Mouse (Mus musculus): ENCODE measurements around the gene Gm21190. TPM values are rescaled to one million over a fixed set of nuclear protein-coding genes. Genes with fewer than 3 reads are reported as not detected.
"Not testable (repeated sequence)": the region's sequence is repeated elsewhere in the genome, so short reads cannot be mapped to it uniquely, and the experiment has no call there.

Gm21190 gene
- polyA plus RNA-seq, 1 experiment from 2014 or later = not detected

GRCm38 (mm10) chr5:15509911-15510310 lies 19.1 kb downstream of the Gm21190 start:
- peaks cover 14% of the 10 kb centered on the region for H3K9me3 ChIP-seq (replicated peaks)
- not testable (repeated sequence) for H3K4me2 ChIP-seq; H3K9ac ChIP-seq; H3K4me3 ChIP-seq; H3K27ac ChIP-seq; H3K4me1 ChIP-seq; H3K36me3 ChIP-seq; H3K27me3 ChIP-seq (replicated peaks)
- ATAC-seq = peak; percentile 58; the same call in 1 of the 2 replicates
- WGBS (ENCODE audit: insufficient replicate concordance) = 56% methylated on average over 1 of the region's 1 CpGs

- H3K4me1 ChIP-seq; H3K9ac ChIP-seq; H3K36me3 ChIP-seq; H3K27ac ChIP-seq; H3K4me3 ChIP-seq; H3K27me3 ChIP-seq (replicated peaks); H3K4me2 ChIP-seq: not testable (repeated sequence)
- ATAC-seq = peak; percentile 37; the same call in 1 of the 2 replicates
- 50% methylated on average over 6 of the region's 6 CpGs for WGBS (ENCODE audit: insufficient replicate concordance)
- H3K9me3 ChIP-seq (replicated peaks) = peaks cover 14% of the 10 kb centered on the region
Measured at GRCm38 (mm10) chr5:15508460-15509451, 20.3 kb downstream of the Gm21190 start.

GRCm38 (mm10) chr5:15507757-15508459 lies 21.1 kb downstream of the Gm21190 start:
- H3K4me2 ChIP-seq; H3K4me3 ChIP-seq; H3K27ac ChIP-seq; H3K36me3 ChIP-seq; H3K27me3 ChIP-seq (replicated peaks); H3K4me1 ChIP-seq; H3K9ac ChIP-seq: not testable (repeated sequence)
- H3K9me3 ChIP-seq (replicated peaks) = peaks cover 14% of the 10 kb centered on the region
- 48% methylated on average over 6 of the region's 6 CpGs for WGBS (ENCODE audit: insufficient replicate concordance)
- peak; percentile 69 for ATAC-seq

GRCm38 (mm10) chr5:15507309-15507619 lies 21.8 kb downstream of the Gm21190 start:
- H3K27me3 ChIP-seq (replicated peaks) = no peaks in the 10 kb centered on the region
- H3K9me3 ChIP-seq (replicated peaks) = peaks cover 12% of the 10 kb centered on the region
- 0 out of 2 replicates have a peak, but pooled peaks have one; percentile 4 for ATAC-seq
- H3K4me2 ChIP-seq = no peak overlapping the region
- no peak overlapping the region for H3K9ac ChIP-seq
- WGBS (ENCODE audit: insufficient replicate concordance) = 65% methylated on average over 3 of the region's 3 CpGs
- H3K27ac ChIP-seq = no peak overlapping the region
- no peak overlapping the region for H3K4me3 ChIP-seq
- H3K4me1 ChIP-seq = no peaks in the 10 kb centered on the region
- H3K36me3 ChIP-seq = no peaks in the 10 kb centered on the region

- H3K27ac ChIP-seq = no peak overlapping the region
- peaks cover 9% of the 10 kb centered on the region for H3K9me3 ChIP-seq (replicated peaks)
- H3K4me3 ChIP-seq = no peak overlapping the region
- H3K27me3 ChIP-seq (replicated peaks) = no peaks in the 10 kb centered on the region
- WGBS (ENCODE audit: insufficient replicate concordance) = 39% methylated on average over 16 of the region's 16 CpGs
- H3K4me2 ChIP-seq = no peak overlapping the region
- peak; percentile 35; the same call in 1 of the 2 replicates for ATAC-seq
- no peaks in the 10 kb centered on the region for H3K36me3 ChIP-seq
- H3K4me1 ChIP-seq = no peaks in the 10 kb centered on the region
- no peak overlapping the region for H3K9ac ChIP-seq
Measured at GRCm38 (mm10) chr5:15506575-15507308, 22.3 kb downstream of the Gm21190 start.

- H3K9ac ChIP-seq; H3K36me3 ChIP-seq; H3K4me3 ChIP-seq; H3K4me1 ChIP-seq; H3K4me2 ChIP-seq; H3K27me3 ChIP-seq (replicated peaks); H3K27ac ChIP-seq: not testable (repeated sequence)
- peak; percentile 75 for ATAC-seq
- H3K9me3 ChIP-seq (replicated peaks) = peaks cover 18% of the 10 kb centered on the region
- WGBS (ENCODE audit: insufficient replicate concordance) = 23% methylated on average over 5 of the region's 5 CpGs
Measured at GRCm38 (mm10) chr5:15498774-15499400, 30.1 kb downstream of the Gm21190 start.

GRCm38 (mm10) chr5:15498350-15498749 lies 30.7 kb downstream of the Gm21190 start:
- not testable (repeated sequence) for H3K27ac ChIP-seq; H3K4me2 ChIP-seq; H3K4me1 ChIP-seq; H3K27me3 ChIP-seq (replicated peaks); H3K9ac ChIP-seq; ATAC-seq; H3K4me3 ChIP-seq; H3K36me3 ChIP-seq
- H3K9me3 ChIP-seq (replicated peaks) = peaks cover 18% of the 10 kb centered on the region
- WGBS (ENCODE audit: insufficient replicate concordance) = 52% methylated on average over 3 of the region's 3 CpGs

GRCm38 (mm10) chr5:15490934-15491333 lies 38.1 kb downstream of the Gm21190 start:
- not testable (repeated sequence) for H3K4me2 ChIP-seq; H3K9ac ChIP-seq; H3K27ac ChIP-seq; H3K4me3 ChIP-seq; ATAC-seq; H3K36me3 ChIP-seq; H3K27me3 ChIP-seq (replicated peaks); H3K4me1 ChIP-seq; H3K9me3 ChIP-seq (replicated peaks)
- WGBS (ENCODE audit: insufficient replicate concordance) = 43% methylated on average over 2 of the region's 2 CpGs

- Histone ChIP-seq H3K4me1 (no peaks in the 10 kb centered on the region), H3K9me3 (replicated peaks) (peaks cover 16% of the 10 kb centered on the region; the same call in 1 of the 2 replicates), H3K9ac (no peak overlapping the region), H3K27ac (no peak overlapping the region), H3K36me3 (no peaks in the 10 kb centered on the region), H3K27me3 (replicated peaks) (no peaks in the 10 kb centered on the region), H3K4me3 (no peak overlapping the region), H3K4me2 (no peak overlapping the region)
- no peak for ATAC-seq
- 66% methylated on average over 5 of the region's 5 CpGs for WGBS (ENCODE audit: insufficient replicate concordance)
Measured at GRCm38 (mm10) chr5:15488743-15489142, 40.3 kb downstream of the Gm21190 start.

GRCm38 (mm10) chr5:15484616-15485015 lies 44.4 kb downstream of the Gm21190 start:
- ATAC-seq; H3K4me1 ChIP-seq; H3K27ac ChIP-seq; H3K9ac ChIP-seq; H3K4me3 ChIP-seq; H3K4me2 ChIP-seq; H3K36me3 ChIP-seq; H3K27me3 ChIP-seq (replicated peaks): not testable (repeated sequence)
- WGBS (ENCODE audit: insufficient replicate concordance) = 12% methylated on average over 2 of the region's 2 CpGs
- H3K9me3 ChIP-seq (replicated peaks) = peaks cover 24% of the 10 kb centered on the region

- H3K27me3 ChIP-seq (replicated peaks); H3K4me3 ChIP-seq; H3K4me2 ChIP-seq; H3K27ac ChIP-seq; ATAC-seq; H3K9ac ChIP-seq; H3K36me3 ChIP-seq; H3K4me1 ChIP-seq: not testable (repeated sequence)
- H3K9me3 ChIP-seq (replicated peaks) = peaks cover 20% of the 10 kb centered on the region
- 36% methylated on average over 4 of the region's 4 CpGs for WGBS (ENCODE audit: insufficient replicate concordance)
Measured at GRCm38 (mm10) chr5:15483576-15483975, 45.4 kb downstream of the Gm21190 start.

Measured in liver, embryonic 12.5 days (tissue).